Mouse (Mus musculus): ENCODE measurements around the gene B3galt4. TPM values are rescaled to one million over a fixed set of nuclear protein-coding genes. Genes with fewer than 3 reads are reported as not detected.
A peak's percentile ranks its signal among the peaks of the same experiment; 100 is the strongest.
"Not testable (repeated sequence)": the region's sequence is repeated elsewhere in the genome, so short reads cannot be mapped to it uniquely, and the experiment has no call there.

B3galt4 gene
- polyA plus RNA-seq, 1 experiment, result 3.6 TPM

DNA sequence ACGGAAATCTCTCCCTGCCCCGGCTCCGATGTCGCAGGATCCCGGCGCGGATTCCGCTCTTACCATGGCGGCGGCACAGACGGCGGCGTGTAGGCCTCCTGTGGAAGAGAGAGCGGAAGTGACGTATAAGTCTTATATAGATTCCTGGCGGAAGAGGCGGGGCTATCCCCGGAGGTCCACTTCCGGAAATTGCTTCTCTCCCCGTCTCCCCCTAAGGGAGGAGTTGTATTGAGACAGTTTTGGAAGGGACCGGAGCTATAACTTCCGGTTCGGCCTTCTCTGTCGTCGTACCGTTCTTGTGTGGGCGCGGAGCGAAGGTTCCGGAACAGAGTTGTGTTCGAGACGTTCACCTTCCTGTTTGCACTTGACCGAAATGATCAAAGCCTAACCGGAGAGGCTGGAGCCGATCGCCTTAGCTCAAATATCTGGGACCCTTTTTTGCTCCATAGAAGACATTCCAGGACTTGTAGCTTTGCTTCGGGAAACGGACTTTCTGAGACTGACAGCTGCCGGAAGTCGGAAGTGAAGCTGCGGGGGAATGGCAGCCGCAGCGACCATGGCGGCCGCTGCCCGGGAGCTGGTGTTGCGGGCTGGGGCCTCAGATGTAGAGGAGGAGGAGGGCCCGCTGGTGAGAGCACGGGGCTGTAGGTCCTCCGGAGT lies 4.4 kb upstream of the B3galt4 start, which contains the start of the genes Vps52 and Rps18:
Gene Vps52 (plus strand): TSS at position 258 of the 660 bp plus-strand sequence.
Gene Rps18 (minus strand): TSS at position 447 of the 660 bp plus-strand sequence.
- Histone ChIP-seq H3K36me3 (ENCODE audit: control insufficient read depth, insufficient read depth, low read length, poor library complexity, severe bottlenecking) (peaks cover 34% of the 10 kb centered on the region), H3K27ac (ENCODE audit: insufficient read depth, low read length) (peak within 1 kb of the TSS; percentile 56), H3K9ac (ENCODE audit: low read depth, poor library complexity, severe bottlenecking) (peak within 1 kb of the TSS; percentile 88), H3K4me3 (ENCODE audit: low read depth, low read length) (peak within 1 kb of the TSS; percentile 87), H3K27me3 (ENCODE audit: control insufficient read depth, insufficient read depth, low read length, poor library complexity, severe bottlenecking) (no peaks in the 10 kb centered on the region), H3K4me1 (ENCODE audit: control insufficient read depth, insufficient read depth, low read length) (no peaks in the 10 kb centered on the region), H3K9me3 (replicated peaks; ENCODE audit: control insufficient read depth, insufficient read depth, low read length, poor library complexity, severe bottlenecking) (no peaks in the 10 kb centered on the region)
- TF ChIP-seq EP300 (IDR thresholded peaks at IDR 0.05; ENCODE audit: insufficient read depth, low read depth, low read length), result no peak
- peak; percentile 95 for TF ChIP-seq POLR2A (IDR thresholded peaks at IDR 0.05; ENCODE audit: insufficient read depth, low read length)

GRCm38 (mm10) chr17:33954646-33955554 lies 3.6 kb upstream of the B3galt4 start:
- H3K27me3 ChIP-seq (ENCODE audit: control insufficient read depth, insufficient read depth, low read length, poor library complexity, severe bottlenecking), result no peaks in the 10 kb centered on the region
- peaks cover 34% of the 10 kb centered on the region for H3K36me3 ChIP-seq (ENCODE audit: control insufficient read depth, insufficient read depth, low read length, poor library complexity, severe bottlenecking)

GRCm38 (mm10) chr17:33953961-33954565 lies 2.8 kb upstream of the B3galt4 start:
- peak overlapping the region; percentile 87 for H3K4me3 ChIP-seq (ENCODE audit: low read depth, low read length)
- no peaks in the 10 kb centered on the region for H3K9me3 ChIP-seq (replicated peaks; ENCODE audit: control insufficient read depth, insufficient read depth, low read length, poor library complexity, severe bottlenecking)
- H3K36me3 ChIP-seq (ENCODE audit: control insufficient read depth, insufficient read depth, low read length, poor library complexity, severe bottlenecking), result peaks cover 38% of the 10 kb centered on the region
- peak overlapping the region; percentile 56 for H3K27ac ChIP-seq (ENCODE audit: insufficient read depth, low read length)
- no peaks in the 10 kb centered on the region for H3K4me1 ChIP-seq (ENCODE audit: control insufficient read depth, insufficient read depth, low read length)
- H3K9ac ChIP-seq (ENCODE audit: low read depth, poor library complexity, severe bottlenecking), result peak overlapping the region; percentile 88
- no peak for TF ChIP-seq POLR2A (IDR thresholded peaks at IDR 0.05; ENCODE audit: insufficient read depth, low read length)
- TF ChIP-seq CTCF (IDR thresholded peaks at IDR 0.05; ENCODE audit: low read depth, low read length), result no peak
- TF ChIP-seq EP300 (IDR thresholded peaks at IDR 0.05; ENCODE audit: insufficient read depth, low read depth, low read length), result no peak
- H3K27me3 ChIP-seq (ENCODE audit: control insufficient read depth, insufficient read depth, low read length, poor library complexity, severe bottlenecking), result no peaks in the 10 kb centered on the region

More at GRCm38 (mm10) chr17:33954646-33955554, 3.6 kb upstream of the B3galt4 start:
- Histone ChIP-seq H3K9me3 (replicated peaks; ENCODE audit: control insufficient read depth, insufficient read depth, low read length, poor library complexity, severe bottlenecking) (no peaks in the 10 kb centered on the region), H3K4me3 (ENCODE audit: low read depth, low read length) (peak overlapping the region; percentile 87), H3K27ac (ENCODE audit: insufficient read depth, low read length) (peak overlapping the region; percentile 56), H3K4me1 (ENCODE audit: control insufficient read depth, insufficient read depth, low read length) (no peaks in the 10 kb centered on the region), H3K9ac (ENCODE audit: low read depth, poor library complexity, severe bottlenecking) (peak overlapping the region; percentile 88)
- TF ChIP-seq EP300 (IDR thresholded peaks at IDR 0.05; ENCODE audit: insufficient read depth, low read depth, low read length) (no peak), POLR2A (IDR thresholded peaks at IDR 0.05; ENCODE audit: insufficient read depth, low read length) (no peak), CTCF (IDR thresholded peaks at IDR 0.05; ENCODE audit: low read depth, low read length) (no peak)

GRCm38 (mm10) chr17:33953310-33953709 lies 2.0 kb upstream of the B3galt4 start:
- TF ChIP-seq EP300 (IDR thresholded peaks at IDR 0.05; ENCODE audit: insufficient read depth, low read depth, low read length) (no peak), CTCF (IDR thresholded peaks at IDR 0.05; ENCODE audit: low read depth, low read length) (no peak), POLR2A (IDR thresholded peaks at IDR 0.05; ENCODE audit: insufficient read depth, low read length) (no peak)
- Histone ChIP-seq H3K27me3 (ENCODE audit: control insufficient read depth, insufficient read depth, low read length, poor library complexity, severe bottlenecking) (no peaks in the 10 kb centered on the region), H3K36me3 (ENCODE audit: control insufficient read depth, insufficient read depth, low read length, poor library complexity, severe bottlenecking) (peaks cover 38% of the 10 kb centered on the region), H3K9me3 (replicated peaks; ENCODE audit: control insufficient read depth, insufficient read depth, low read length, poor library complexity, severe bottlenecking) (no peaks in the 10 kb centered on the region), H3K9ac (ENCODE audit: low read depth, poor library complexity, severe bottlenecking) (peak overlapping the region; percentile 88), H3K4me1 (ENCODE audit: control insufficient read depth, insufficient read depth, low read length) (no peaks in the 10 kb centered on the region), H3K27ac (ENCODE audit: insufficient read depth, low read length) (peak overlapping the region; percentile 56), H3K4me3 (ENCODE audit: low read depth, low read length) (peak overlapping the region; percentile 31)

GRCm38 (mm10) chr17:33952879-33953278 lies 1.6 kb upstream of the B3galt4 start:
- peak overlapping the region; percentile 56 for H3K27ac ChIP-seq (ENCODE audit: insufficient read depth, low read length)

DNA sequence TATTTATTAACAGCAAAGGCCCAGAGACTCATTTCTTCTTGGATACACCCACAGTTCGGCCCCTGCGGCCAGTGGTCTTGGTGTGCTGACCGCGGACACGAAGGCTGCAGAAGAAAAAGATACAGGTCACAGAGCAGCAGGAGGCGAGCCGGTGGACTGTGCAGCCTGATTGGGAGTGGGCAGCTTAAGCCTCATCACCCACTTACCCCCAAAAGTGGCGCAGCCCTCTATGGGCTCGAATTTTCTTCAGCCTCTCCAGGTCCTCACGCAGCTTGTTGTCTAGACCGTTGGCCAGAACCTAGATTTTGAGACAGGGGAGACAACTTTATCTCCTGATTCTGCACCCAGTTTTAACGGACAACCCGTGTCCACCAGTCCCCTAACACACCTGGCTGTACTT lies 727 bp upstream of the B3galt4 start:
- not testable (repeated sequence) for H3K4me1 ChIP-seq (ENCODE audit: control insufficient read depth, insufficient read depth, low read length); H3K27me3 ChIP-seq (ENCODE audit: control insufficient read depth, insufficient read depth, low read length, poor library complexity, severe bottlenecking); H3K9ac ChIP-seq (ENCODE audit: low read depth, poor library complexity, severe bottlenecking); H3K9me3 ChIP-seq (replicated peaks; ENCODE audit: control insufficient read depth, insufficient read depth, low read length, poor library complexity, severe bottlenecking)
- H3K27ac ChIP-seq (ENCODE audit: insufficient read depth, low read length), result peak overlapping the region; percentile 56
- peak overlapping the region; percentile 4 for H3K4me3 ChIP-seq (ENCODE audit: low read depth, low read length)
- H3K36me3 ChIP-seq (ENCODE audit: control insufficient read depth, insufficient read depth, low read length, poor library complexity, severe bottlenecking), result peaks cover 38% of the 10 kb centered on the region

More at GRCm38 (mm10) chr17:33952879-33953278, 1.6 kb upstream of the B3galt4 start:
- Histone ChIP-seq H3K9ac (ENCODE audit: low read depth, poor library complexity, severe bottlenecking) (peak overlapping the region; percentile 88; the same call in 1 of the 2 replicates), H3K4me3 (ENCODE audit: low read depth, low read length) (peak overlapping the region; percentile 7; the same call in 1 of the 2 replicates), H3K9me3 (replicated peaks; ENCODE audit: control insufficient read depth, insufficient read depth, low read length, poor library complexity, severe bottlenecking) (no peaks in the 10 kb centered on the region), H3K27me3 (ENCODE audit: control insufficient read depth, insufficient read depth, low read length, poor library complexity, severe bottlenecking) (no peaks in the 10 kb centered on the region), H3K36me3 (ENCODE audit: control insufficient read depth, insufficient read depth, low read length, poor library complexity, severe bottlenecking) (peaks cover 38% of the 10 kb centered on the region), H3K4me1 (ENCODE audit: control insufficient read depth, insufficient read depth, low read length) (no peaks in the 10 kb centered on the region)
- no peak for TF ChIP-seq EP300 (IDR thresholded peaks at IDR 0.05; ENCODE audit: insufficient read depth, low read depth, low read length)

Measured in ES-Bruce4 (cell line).